Mouse (Mus musculus) heart, embryonic 11.5 days (tissue): ENCODE results near the gene Gm11042. TPM values are rescaled to one million over a fixed set of nuclear protein-coding genes. Genes with fewer than 3 reads are reported as not detected.
A peak's percentile ranks its signal among the peaks of the same experiment; 100 is the strongest.

Experiments
- ATAC-seq: fragments of 200-750 bp; cut with Nextera tagmentation; replicated peaks from 2 replicates; pipeline ENCODE4 v1.8.0; 2017; ENCODE audit warnings: moderate library complexity; ENCODE audit not compliant: insufficient number of reproducible peaks, low FRiP score, low TSS enrichment
- H3K27ac ChIP-seq: fragments of 300-500 bp; sonication (generic); 2 replicates; pipeline ENCODE4 v1.5.1; 2014; ENCODE audit warnings: mild to moderate bottlenecking, low read depth, low read length
- H3K27me3 ChIP-seq: fragments of 300-500 bp; sonication (generic); 2 replicates; pipeline ENCODE4 v1.6.1; 2014; ENCODE audit warnings: mild to moderate bottlenecking, low read length, mixed read lengths; ENCODE audit not compliant: control insufficient read depth, insufficient read depth
- H3K36me3 ChIP-seq: fragments of 300-500 bp; sonication (generic); 2 replicates; pipeline ENCODE4 v1.6.1; 2014; ENCODE audit warnings: mild to moderate bottlenecking, low read length, moderate library complexity, mixed read lengths; ENCODE audit not compliant: control insufficient read depth, insufficient read depth
- H3K4me1 ChIP-seq: fragments of 300-500 bp; sonication (generic); 2 replicates; pipeline ENCODE4 v1.6.1; 2014; ENCODE audit warnings: low read length; ENCODE audit not compliant: control insufficient read depth, insufficient read depth
- H3K4me2 ChIP-seq: fragments of 300-500 bp; sonication (generic); 2 replicates; pipeline ENCODE4 v1.6.1; 2014; ENCODE audit warnings: mild to moderate bottlenecking, moderate library complexity
- H3K4me3 ChIP-seq: fragments of 300-500 bp; sonication (generic); 2 replicates; pipeline ENCODE4 v1.5.1; 2014; ENCODE audit warnings: low read depth, low read length
- H3K9ac ChIP-seq: fragments of 300-500 bp; sonication (generic); 2 replicates; pipeline ENCODE4 v1.6.1; 2014; ENCODE audit warnings: mild to moderate bottlenecking, low read depth, low read length, moderate library complexity
- H3K9me3 ChIP-seq: fragments of 300-500 bp; sonication (generic); replicated peaks from 2 replicates; pipeline ENCODE4 v1.6.1; 2016; ENCODE audit warnings: low read length; ENCODE audit not compliant: control insufficient read depth
- WGBS: fragments of 180-500 bp; shearing (Covaris S2); extraction: QIAGEN DNeasy Blood & Tissue Kit; methylation state at CpG from one replicate; pipeline ENCODE4 v1.1.7; 2014; ENCODE audit not compliant: insufficient replicate concordance; 5-methylcytosine and 5-hydroxymethylcytosine counted together
- polyA plus RNA-seq: library from polyadenylated mRNA; unstranded; fragments of >200 nt; fragmentation: Nextera tagmentation; extraction: Ambion mirVana; gene quantifications from 2 replicates; pipeline ENCODE4 v1.2.1, GENCODE M21; 2014

Gm11042 gene
- not detected in 2 replicates for polyA plus RNA-seq

- H3K4me2 ChIP-seq = peak within 1 kb of the TSS; percentile 55
- H3K4me1 ChIP-seq = no peaks in the 10 kb centered on the region
- H3K27ac ChIP-seq = no peak within 1 kb of the TSS
- peak within 1 kb of the TSS; percentile 42 for H3K4me3 ChIP-seq
- no peaks in the 10 kb centered on the region for H3K27me3 ChIP-seq
- peak; percentile 47; the same call in 1 of the 2 replicates for ATAC-seq
- no peaks in the 10 kb centered on the region for H3K9me3 ChIP-seq
- 32% methylated on average over 16 of the region's 18 CpGs for WGBS
- no peaks in the 10 kb centered on the region for H3K36me3 ChIP-seq
- H3K9ac ChIP-seq = peak within 1 kb of the TSS; percentile 61
These were observed at the start of gene Gm11042 for GRCm38 (mm10) chr12:74316344-74316973. Gene Gm11042, minus strand, starts transcription at chr12:74316394.

GRCm38 (mm10) chr12:74364477-74364876 lies 48.3 kb upstream of the Gm11042 start:
- Histone ChIP-seq H3K4me3 (no peak overlapping the region), H3K9me3 (no peaks in the 10 kb centered on the region), H3K27me3 (no peaks in the 10 kb centered on the region), H3K27ac (no peak overlapping the region), H3K36me3 (no peaks in the 10 kb centered on the region), H3K4me1 (no peaks in the 10 kb centered on the region), H3K4me2 (no peak overlapping the region), H3K9ac (no peak overlapping the region)
- WGBS = 79% methylated on average over 7 of the region's 7 CpGs
- ATAC-seq = no peak

GRCm38 (mm10) chr12:74363076-74363475 lies 46.9 kb upstream of the Gm11042 start:
- no peak for ATAC-seq
- Histone ChIP-seq H3K36me3 (no peaks in the 10 kb centered on the region), H3K27me3 (no peaks in the 10 kb centered on the region), H3K4me1 (no peaks in the 10 kb centered on the region), H3K9ac (no peak overlapping the region), H3K27ac (no peak overlapping the region), H3K4me2 (no peak overlapping the region), H3K9me3 (no peaks in the 10 kb centered on the region), H3K4me3 (no peak overlapping the region)
- WGBS = 81% methylated on average over 6 of the region's 6 CpGs

- no peak for ATAC-seq
- Histone ChIP-seq H3K4me1 (no peaks in the 10 kb centered on the region), H3K27ac (no peak overlapping the region), H3K9me3 (no peaks in the 10 kb centered on the region), H3K36me3 (no peaks in the 10 kb centered on the region), H3K27me3 (no peaks in the 10 kb centered on the region), H3K9ac (no peak overlapping the region), H3K4me2 (no peak overlapping the region), H3K4me3 (no peak overlapping the region)
- WGBS = 83% methylated on average over 2 of the region's 2 CpGs
These were observed 46.3 kb upstream of the Gm11042 start for GRCm38 (mm10) chr12:74362453-74362852.

GRCm38 (mm10) chr12:74359791-74360190 lies 43.6 kb upstream of the Gm11042 start:
- Histone ChIP-seq H3K9me3 (no peaks in the 10 kb centered on the region), H3K4me2 (no peak overlapping the region), H3K36me3 (no peaks in the 10 kb centered on the region), H3K4me3 (no peak overlapping the region), H3K4me1 (no peaks in the 10 kb centered on the region), H3K27me3 (no peaks in the 10 kb centered on the region), H3K27ac (no peak overlapping the region), H3K9ac (no peak overlapping the region)
- ATAC-seq = no peak
- 76% methylated on average over 5 of the region's 5 CpGs for WGBS

GRCm38 (mm10) chr12:74357806-74358205 lies 41.6 kb upstream of the Gm11042 start:
- Histone ChIP-seq H3K4me3 (no peak overlapping the region), H3K9me3 (no peaks in the 10 kb centered on the region), H3K36me3 (no peaks in the 10 kb centered on the region), H3K27me3 (no peaks in the 10 kb centered on the region), H3K27ac (no peak overlapping the region), H3K9ac (no peak overlapping the region), H3K4me1 (no peaks in the 10 kb centered on the region), H3K4me2 (no peak overlapping the region)
- no peak for ATAC-seq
- 64% methylated on average over 6 of the region's 6 CpGs for WGBS

GRCm38 (mm10) chr12:74342720-74343119 lies 26.5 kb upstream of the Gm11042 start:
- no peaks in the 10 kb centered on the region for H3K36me3 ChIP-seq
- H3K27me3 ChIP-seq = no peaks in the 10 kb centered on the region
- no peak overlapping the region for H3K9ac ChIP-seq
- no peaks in the 10 kb centered on the region for H3K9me3 ChIP-seq
- 84% methylated on average over 3 of the region's 3 CpGs for WGBS
- H3K4me3 ChIP-seq = no peak overlapping the region
- ATAC-seq = no peak
- peaks cover 3% of the 10 kb centered on the region; the same call in 1 of the 2 replicates for H3K4me1 ChIP-seq
- H3K4me2 ChIP-seq = no peak overlapping the region
- H3K27ac ChIP-seq = no peak overlapping the region

- H3K4me3 ChIP-seq = no peak overlapping the region
- peak overlapping the region; percentile 38 for H3K27ac ChIP-seq
- H3K36me3 ChIP-seq = no peaks in the 10 kb centered on the region
- peaks cover 3% of the 10 kb centered on the region; the same call in 1 of the 2 replicates for H3K4me1 ChIP-seq
- H3K9ac ChIP-seq = no peak overlapping the region
- H3K27me3 ChIP-seq = no peaks in the 10 kb centered on the region
- ATAC-seq = no peak
- WGBS = 38% methylated on average over 2 of the region's 2 CpGs
- H3K9me3 ChIP-seq = no peaks in the 10 kb centered on the region
- H3K4me2 ChIP-seq = peak overlapping the region; percentile 25
These were observed 23.9 kb upstream of the Gm11042 start for GRCm38 (mm10) chr12:74340070-74340469.

- Histone ChIP-seq H3K9me3 (no peaks in the 10 kb centered on the region), H3K4me3 (no peak overlapping the region), H3K4me2 (no peak overlapping the region), H3K27ac (no peak overlapping the region), H3K27me3 (no peaks in the 10 kb centered on the region), H3K36me3 (no peaks in the 10 kb centered on the region), H3K9ac (no peak overlapping the region), H3K4me1 (no peaks in the 10 kb centered on the region)
- no peak for ATAC-seq
- WGBS = 85% methylated on average over 6 of the region's 6 CpGs
These were observed 17.5 kb upstream of the Gm11042 start for GRCm38 (mm10) chr12:74333706-74334105.
